Mouse (Mus musculus) gastrocnemius, adult 18-20 months (tissue): ENCODE results near the gene Ankrd9. TPM values are rescaled to one million over a fixed set of nuclear protein-coding genes. Genes with fewer than 3 reads are reported as not detected.

Source experiments
- total RNA-seq, 2 experiments: library from RNA; stranded (reverse); gene quantifications; 2 replicates each; pipeline ENCODE4 v1.2.3; 2021

Gene Ankrd9
- total RNA-seq, 2 experiments from 2014 or later, result 109 to 181 TPM

Other genes starting within 250 kb of the Ankrd9 start
- 10 to 100 TPM; 16.6 to 17.4 TPM for gene Wdr20, start 241.1 kb downstream of the Ankrd9 start, total RNA-seq
- under 1 TPM in 1 of 2 experiments, not detected in 1; 0.27 TPM for gene Mok, start 138.1 kb downstream of the Ankrd9 start, total RNA-seq
- gene Zfp839, start 128.8 kb downstream of the Ankrd9 start, total RNA-seq, result 1 to 10 TPM; 6.8 to 8.0 TPM
- 10 to 100 TPM; 20.8 to 24.9 TPM for gene Cinp, start 89.9 kb downstream of the Ankrd9 start, total RNA-seq
- 1 to 10 TPM; 2.4 to 2.9 TPM for gene Tecpr2, start 89.8 kb downstream of the Ankrd9 start, total RNA-seq
- 1 to 10 TPM; 6.1 to 8.1 TPM for gene Rcor1, start 60.3 kb upstream of the Ankrd9 start, total RNA-seq
- 10 to 100 TPM; 10.9 to 17.4 TPM for gene Traf3, start 187.3 kb upstream of the Ankrd9 start, total RNA-seq
- not detected for gene 4930595D18Rik, start 205.5 kb upstream of the Ankrd9 start, total RNA-seq